Mouse (Mus musculus) megakaryocyte-erythroid progenitor cell, adult 5-6 weeks (primary cell): Measurements from ENCODE around the gene Pou4f2. TPM values are rescaled to one million over a fixed set of nuclear protein-coding genes. Genes with fewer than 3 reads are reported as not detected.

Experiments used
- ATAC-seq: replicated peaks from 2 replicates; pipeline ENCODE4 v1.8.0; 2016; ENCODE audit warnings: mild to moderate bottlenecking, inconsistent platforms; ENCODE audit not compliant: severe bottlenecking, poor library complexity, low FRiP score, low TSS enrichment
- total RNA-seq, 2 experiments: library from RNA; stranded (forward) in 1 of 2; stranded (reverse) in 1 of 2; fragments of 200-1000, 215-1000 nt in 1 of 2; fragments of >200 nt in 1 of 2; fragmentation: Nextera tagmentation in 1 of 2; gene quantifications; 2 replicates each; pipeline ENCODE4 v1.2.3; 2014 to 2017

Pou4f2 gene
- not detected in 2 replicates for total RNA-seq (2014; fragmentation: Nextera tagmentation)
- not detected in 2 replicates for total RNA-seq (2017)

DNA sequence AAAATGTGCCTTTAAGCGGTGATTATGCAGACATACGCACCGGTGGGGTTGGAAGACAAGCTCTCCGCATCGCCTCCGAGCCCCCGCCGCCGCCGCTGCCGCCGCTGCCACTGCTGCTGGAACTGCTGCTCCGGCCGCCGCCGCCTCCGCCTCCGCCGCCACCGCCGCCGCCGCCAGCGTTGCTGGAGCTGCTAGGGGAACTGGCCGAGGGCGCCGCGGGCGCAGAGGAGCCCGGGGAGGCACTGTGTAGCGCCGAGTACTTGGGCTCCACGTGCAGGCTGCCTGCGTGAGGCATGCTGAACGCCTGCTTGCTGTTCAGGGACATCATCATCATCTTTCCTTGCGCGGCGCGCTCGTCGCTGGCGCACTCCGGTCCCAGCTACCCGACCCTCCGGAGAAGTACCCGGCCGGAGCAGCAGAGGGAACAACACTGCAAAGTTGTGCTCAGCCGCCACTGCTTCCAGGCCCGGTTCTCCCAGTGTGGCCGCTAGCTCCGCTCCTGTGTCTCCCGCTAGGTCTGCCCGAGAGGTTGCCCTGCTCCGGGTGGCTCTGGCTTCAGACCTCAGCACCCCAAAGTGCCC, at the start of gene Pou4f2:
Pou4f2 (minus strand) TSS at position 575 of the 581 bp plus-strand sequence.
- ATAC-seq = peak; percentile 18; the same call in 1 of the 2 replicates

DNA sequence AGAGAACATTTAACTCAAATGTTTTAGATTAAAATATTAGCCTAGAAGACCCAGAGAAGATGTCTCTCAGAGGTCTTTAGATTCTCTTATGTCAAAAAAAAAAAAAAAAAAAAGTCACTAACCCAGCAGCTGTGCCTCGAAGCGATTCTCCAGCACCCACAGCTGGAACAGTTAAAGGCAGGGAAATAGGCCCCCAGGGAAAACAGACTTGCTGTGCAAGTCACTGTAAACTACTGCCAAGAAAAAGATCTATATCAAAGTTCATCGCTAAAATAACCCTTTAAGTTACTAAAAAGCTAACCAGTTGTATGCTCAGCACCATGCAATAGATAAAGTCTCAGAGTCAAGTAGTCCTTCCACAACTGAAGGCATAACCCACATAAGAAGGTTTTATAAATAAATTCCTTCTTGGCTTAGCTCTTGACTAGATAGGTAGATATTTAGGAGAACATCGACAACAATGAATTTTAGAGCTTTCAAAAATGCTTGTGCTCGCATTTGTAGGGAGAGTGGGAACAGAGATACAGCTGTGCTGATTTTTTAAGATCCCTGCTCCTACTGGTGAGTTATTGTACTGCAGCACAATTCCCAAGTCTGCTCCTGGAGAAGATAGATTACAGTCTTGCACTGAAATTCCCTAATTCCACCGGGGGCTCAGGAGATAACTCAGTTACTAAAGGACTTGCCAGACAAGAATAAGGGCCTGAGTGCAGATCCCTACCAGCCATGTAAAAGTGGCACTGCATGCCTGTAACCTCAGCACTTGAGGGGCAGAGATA, 40.8 kb upstream of the Pou4f2 start:
- no peak for ATAC-seq

DNA sequence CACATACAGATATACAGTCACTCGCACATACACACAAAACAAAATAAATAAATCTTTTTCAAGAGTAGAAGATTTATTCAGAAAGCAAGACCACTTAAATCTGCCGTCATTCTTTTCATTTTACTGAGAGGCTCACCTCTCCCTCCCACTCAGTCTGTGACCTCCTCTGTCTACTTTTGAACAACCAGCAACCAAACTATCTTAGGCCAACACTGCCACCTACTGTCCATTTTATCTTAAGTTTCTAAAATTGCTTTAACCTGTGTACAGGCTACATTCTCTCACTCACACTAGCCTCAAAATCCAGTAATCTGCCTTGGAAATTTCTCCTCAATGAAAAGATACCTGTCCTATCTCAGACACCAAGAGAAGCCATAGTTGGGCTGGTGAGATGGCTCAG, 31.4 kb upstream of the Pou4f2 start:
- ATAC-seq = no peak

DNA sequence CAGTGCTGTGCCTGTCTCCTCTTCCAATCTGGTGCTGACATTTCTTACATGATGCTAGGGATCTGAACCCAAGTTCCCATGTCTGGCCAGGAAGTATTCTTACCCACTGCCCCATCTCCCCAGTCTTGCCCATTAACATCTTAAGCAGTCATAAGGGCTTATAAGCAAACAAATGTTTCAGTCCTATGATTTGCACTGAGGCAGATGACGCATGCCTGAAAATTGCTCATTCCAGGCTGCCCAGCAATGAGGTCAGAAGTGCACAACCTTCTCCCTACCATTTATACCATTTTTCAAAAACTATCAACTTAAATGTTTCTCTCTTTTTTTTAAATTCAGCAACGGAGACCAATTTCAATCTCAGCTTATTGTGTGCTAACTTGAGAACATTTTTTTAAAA, 27.5 kb upstream of the Pou4f2 start:
- no peak for ATAC-seq

DNA sequence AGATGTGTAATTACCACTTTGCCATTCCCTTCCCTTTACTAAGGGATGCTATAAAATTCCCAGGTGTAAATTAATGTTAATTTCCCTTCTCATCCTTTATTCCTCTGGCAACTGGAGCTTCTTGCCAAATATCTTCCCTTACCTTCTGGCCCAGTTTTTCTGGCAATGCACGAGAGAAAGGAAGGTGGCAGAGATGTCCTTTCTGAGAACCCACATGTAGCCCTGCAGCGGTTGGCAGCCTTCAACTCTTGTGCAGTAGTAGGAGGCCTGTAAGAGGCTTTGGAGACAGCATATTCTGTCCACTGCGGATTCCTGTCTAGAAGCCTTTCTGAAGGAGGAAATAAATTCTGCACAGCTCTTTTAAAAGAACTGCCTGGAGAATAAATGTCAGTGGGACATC, 20.0 kb upstream of the Pou4f2 start:
- ATAC-seq = no peak

DNA sequence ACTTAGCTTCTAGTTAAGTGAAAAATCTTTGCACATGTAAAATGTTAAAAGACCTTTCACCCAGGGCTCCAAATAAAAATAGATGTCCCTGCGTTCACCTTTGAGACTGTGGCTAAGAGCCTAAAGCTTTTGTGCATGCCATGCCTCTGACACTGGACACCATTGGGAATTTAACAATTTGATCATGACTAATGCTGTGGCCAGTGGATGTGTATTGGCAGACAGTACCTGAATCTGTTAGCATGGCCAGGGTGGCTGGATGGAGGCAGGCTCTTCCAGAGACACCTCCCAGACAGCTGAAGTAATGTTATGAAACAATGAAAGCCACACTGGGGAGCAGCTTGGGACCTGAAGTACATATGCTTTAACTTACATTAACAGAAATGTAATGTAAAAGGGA, 6.3 kb upstream of the Pou4f2 start:
- no peak for ATAC-seq

DNA sequence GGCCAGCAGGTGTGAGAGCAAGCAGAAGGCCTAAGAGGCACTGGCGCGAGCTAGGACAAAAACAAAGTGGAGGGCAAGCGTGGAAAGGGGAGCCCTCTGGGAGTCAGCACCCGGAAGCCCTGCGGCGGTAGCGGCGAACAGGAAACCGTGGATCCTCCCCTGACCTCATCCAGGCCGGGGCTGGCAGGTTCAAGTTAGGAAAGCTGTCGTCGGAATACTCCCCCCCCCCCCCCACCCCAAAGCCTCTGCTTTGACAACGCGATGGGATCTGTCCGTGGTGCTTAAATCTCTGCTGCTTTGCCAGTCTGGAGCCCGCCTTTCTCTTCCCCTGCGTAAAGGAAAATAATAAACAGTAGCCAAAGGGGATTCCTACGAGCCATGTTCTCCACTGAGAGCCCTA, 1.7 kb upstream of the Pou4f2 start:
- ATAC-seq = no peak

DNA sequence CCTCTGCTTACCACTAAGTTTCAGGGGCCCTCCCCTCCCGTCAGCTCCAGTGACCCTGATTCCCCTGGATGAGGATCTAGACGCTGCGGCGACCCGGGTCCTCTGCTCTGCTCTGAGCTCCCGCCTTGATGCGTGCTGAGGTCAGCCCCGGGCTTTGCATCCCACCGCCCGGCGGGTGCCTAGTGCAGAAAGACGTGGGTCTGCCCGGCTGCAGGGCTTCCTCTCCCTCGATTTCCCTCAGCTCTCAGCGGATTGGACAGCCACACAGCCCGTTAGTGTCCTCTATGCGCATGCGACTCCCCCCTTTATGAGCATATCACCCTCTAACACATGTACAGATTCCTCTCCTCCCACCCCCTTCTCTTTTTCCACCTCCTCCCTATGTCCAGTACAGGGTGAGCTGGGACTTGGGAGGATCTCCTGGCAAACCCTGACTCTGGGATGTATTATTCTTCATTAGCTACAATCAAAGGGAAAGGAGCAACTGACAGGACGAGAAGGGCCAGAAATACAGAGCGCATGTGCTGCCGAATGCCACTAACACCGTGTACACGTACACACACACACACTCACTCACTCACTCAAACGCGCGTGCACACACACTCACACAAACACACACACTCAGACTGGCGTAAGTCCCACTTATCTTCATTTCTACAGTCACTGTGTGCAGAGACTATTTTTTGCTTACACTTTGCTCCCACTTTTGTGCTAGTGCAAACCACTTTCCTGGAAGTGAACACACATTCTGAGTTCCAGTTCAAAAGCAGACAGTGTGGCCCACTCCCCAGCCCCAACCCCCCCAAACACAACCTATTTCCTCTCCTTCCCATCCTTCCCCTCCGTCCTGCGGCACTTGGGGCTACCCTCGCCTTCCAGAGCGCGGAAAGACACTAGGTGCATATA, 948 bp upstream of the Pou4f2 start:
- ATAC-seq = no peak

DNA sequence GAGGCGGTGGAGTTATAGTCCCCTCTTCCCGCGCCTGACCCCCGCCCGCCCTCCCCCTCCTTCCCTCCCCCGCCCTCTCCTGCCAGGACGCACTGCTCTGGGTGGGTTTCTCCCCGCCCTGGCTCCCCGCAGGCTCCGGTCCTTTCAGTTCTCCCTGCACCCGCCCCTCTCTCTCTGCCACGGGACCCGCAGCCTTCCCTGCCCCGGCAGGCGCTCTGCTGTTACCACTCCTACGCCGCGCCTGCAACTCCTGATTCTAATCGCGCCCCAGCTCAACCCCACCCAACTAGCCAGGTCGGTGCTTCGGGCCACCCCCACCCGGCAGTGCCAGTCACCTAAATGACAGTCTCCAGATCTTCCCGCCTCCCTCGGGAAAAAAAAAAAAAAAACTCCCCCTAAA, 216 bp upstream of the Pou4f2 start:
- ATAC-seq = no peak

DNA sequence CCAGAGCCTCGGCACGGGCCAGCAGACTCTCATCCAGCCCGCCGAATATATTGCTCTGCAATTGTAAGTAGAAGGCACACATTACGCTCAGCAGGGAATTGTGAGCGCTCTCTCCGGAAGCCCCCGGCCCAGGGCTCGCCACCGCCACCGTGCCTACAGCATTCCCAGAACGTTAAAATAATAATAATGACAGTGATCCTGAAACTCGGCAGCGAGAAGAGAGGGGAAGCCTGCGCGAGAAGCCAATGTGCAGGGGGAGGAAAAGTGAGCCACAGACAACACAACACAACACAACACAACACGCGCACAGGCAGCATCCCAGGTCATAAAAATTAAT, 853 bp downstream of the Pou4f2 start:
- no peak for ATAC-seq

DNA sequence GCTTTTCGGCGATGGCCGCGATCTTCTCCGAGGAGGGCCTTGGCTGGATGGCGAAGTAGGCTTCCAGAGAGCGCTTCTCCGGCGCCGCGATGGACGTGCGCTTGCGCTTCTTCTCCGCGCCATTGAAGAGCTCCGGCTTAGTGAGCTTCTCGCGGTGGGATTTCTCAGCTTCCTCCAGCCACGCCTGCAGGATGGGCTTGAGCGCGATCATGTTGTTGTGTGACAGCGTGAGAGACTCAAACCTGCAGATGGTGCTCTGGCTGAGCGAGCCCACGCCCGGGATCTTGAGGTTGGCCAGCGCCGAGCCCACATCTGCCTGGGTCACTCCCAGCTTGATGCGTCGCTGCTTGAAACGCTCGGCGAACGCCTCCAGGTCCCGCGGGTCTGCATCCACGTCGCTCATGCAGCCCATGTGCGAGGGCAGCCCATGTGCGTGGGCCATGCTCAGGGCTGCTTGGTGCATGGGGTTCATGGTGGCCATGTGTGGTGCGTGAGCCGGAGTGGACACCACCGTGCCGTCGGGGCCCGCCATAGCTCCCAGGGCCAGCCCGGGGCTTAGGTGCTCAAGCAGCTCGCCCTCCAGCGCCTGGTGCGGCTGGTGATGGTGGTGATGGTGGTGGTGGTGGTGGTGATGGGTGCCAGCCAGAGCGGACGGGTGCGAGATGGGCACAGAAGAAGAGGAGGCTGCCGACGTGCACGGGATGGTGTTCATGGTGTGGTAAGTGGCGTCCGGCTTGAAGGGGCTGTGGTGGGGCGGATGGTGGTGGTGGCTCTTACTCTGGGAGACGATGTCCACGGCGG, 1.4 kb downstream of the Pou4f2 start:
- ATAC-seq = no peak

DNA sequence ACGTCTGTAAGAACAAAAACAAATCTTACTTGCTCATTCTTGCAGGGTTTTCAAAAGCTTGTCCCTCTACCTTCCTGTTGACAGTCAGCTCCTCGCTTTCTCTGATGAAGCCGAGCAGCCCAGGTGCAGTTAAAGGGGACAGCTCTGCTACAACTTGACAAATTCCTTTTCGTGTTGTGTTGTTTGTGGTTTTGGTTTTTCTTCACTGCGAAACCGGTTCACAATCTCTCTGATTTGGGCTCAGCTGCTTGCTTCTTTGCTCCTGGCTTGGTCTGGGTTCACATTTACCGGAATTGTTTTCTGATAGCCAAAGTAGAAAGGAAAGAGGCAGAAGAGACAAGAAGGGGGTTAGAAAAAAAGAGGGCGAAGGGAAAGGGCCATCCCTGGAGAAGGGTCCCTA, 2.1 kb downstream of the Pou4f2 start:
- ATAC-seq = no peak

DNA sequence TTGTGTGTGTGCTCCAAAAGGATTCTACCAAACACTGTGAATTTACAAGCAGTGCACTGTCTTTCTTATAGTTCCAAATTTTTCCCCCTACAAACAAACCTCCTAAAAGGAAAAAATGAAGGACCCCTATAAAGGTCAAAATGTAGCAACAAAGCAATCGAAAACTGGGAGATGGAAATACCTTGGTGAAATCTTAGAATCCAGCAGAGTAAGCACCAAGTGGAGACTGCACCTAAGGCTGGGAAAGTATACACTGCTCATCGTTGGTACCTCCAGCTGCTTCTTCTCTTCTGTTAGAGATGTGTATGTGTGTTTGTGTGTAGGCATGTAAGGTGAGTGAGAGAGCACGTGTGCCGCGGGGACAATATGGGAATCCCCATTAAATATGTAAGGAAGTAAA, 3.1 kb downstream of the Pou4f2 start:
- no peak for ATAC-seq

DNA sequence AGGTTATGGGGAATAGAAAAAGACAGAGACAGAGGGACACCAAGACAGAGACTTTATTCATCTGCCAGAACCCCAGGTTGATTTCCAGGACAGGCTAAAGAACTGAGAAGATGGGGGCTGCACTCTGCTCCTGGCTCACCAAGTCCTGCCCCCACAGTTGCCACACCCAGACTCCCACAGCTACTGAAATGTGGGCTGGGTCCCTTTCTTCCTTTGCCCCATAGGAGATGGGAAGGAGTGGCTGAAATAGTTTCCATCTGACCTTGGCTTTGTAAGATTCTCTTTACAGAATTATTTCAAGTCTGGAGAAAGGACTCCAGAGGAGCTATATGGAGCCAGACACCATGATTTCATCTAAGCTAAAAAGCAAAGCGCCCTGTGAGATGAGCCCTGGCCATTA, 4.0 kb downstream of the Pou4f2 start:
- no peak for ATAC-seq

DNA sequence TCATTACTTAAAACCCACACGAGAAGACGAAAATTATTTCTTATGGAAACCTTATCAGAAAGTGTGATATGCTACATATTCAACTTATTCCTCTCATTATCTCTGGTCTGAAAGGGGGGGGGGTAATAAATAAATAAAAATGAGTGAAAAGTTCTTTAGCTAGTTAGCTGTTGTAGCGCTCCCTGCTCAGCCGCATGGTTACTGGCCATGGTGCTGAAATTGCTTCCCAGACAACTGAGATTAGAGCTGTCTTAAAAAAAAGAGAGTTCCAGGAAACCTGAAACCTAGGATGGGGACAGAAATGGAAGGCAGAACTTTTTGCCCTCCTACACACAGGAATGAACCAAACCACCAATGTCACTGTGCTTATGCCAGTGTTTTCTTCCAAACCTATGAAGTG, 5.1 kb downstream of the Pou4f2 start:
- ATAC-seq = 0 out of 2 replicates have a peak, but pooled peaks have one; percentile 57

DNA sequence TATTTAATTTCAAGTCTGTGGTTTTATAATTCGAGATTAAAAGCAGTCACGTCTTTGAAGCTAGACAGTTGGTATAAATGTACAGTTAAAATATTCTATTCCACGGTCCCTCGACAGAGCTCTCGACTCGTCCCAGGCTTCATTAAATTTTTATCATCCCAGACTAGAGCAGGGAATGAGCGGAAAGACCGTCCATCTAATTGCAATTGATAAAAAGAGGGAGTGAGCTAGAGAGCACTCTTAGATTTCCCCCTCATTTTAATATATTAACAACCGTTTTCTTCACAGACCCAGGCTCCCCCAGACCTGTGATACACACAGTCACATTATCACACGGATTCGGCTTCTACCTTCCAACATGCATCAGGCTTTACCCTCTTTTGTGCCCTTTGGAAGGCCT, 8.3 kb downstream of the Pou4f2 start:
- no peak for ATAC-seq

DNA sequence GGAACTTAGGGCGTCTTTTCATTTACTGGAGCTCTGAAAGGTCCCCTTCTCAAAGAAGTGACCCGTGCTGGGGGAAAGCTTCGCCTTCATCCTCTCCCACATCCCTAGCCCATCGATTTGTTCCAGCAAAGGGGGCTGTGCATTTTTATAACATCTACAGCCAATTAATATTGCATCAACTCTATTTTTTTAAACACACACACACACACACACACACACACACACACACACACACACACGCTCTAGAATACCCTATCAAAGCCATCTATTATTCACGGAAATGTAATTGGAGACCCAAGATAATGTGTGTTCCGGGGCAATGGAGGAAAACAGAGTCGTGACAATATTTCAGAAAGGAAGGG, 8.7 kb downstream of the Pou4f2 start:
- no peak for ATAC-seq

DNA sequence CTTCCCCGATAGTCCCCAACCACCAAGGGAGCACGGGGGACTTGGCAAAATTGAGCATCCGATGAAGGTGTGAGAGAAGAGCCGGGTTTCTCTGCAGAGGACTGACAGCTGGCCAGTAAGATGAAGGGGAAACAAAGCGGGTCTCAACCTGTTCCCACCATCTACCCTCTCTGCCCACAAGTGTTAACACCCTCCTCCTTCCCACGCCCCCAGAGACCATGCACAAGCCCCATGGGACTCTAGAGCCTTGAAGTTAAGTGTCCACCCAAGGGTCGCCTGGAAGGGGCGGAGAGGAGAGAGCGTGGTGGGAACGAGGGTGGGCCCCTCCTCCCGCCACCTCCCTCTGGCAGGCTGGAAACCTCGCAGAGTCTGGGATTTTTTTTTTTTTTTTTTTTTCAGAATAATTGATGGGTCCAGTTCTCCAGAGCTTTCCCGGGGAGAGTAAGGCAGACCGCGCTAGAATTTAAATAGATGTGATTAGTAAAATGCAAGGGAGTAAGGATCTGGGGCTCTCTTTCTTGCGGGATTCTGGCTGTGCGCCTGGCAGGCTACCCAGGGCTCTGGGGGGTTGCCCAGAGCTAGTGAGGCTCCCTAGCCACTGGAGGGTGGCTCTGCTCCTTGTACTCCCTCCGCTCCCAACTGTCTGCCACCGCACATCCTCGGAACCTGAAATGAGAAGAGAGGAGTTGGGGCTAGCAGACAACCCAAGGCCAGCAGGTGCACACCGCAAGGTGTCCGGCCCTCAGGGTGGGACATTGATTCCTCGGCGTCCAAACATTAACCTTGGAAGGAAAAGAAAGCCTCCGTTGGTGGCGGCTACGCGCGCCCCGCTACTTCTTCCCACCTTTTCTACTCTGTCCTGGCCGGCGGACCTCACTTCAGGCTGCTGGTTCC, 9.3 kb downstream of the Pou4f2 start:
- ATAC-seq = no peak

DNA sequence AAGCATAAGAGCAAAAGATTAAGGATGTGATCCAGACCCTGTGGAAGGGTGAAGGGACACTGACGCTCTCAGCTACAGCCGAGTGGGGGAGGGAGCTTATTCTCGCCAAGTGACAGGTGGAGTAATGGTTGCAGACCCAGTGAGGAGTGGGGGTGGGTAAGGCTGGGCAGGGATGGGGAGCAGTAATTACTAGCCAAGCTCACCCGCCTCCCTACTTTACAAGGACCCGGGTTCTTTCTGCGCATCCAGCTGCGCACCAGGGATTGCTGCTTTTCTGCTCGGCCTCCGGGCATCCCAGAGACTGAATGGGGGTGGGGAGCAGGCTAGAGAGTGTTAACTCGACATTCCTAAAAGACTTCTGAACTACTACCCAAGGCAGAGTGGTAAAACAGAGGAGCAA, 10.0 kb downstream of the Pou4f2 start:
- ATAC-seq = no peak
